Mouse (Mus musculus) frontal cortex, postnatal 14 days (tissue): ENCODE data around the gene Tnfsf13.
A peak's percentile ranks its signal among the peaks of the same experiment; 100 is the strongest.
"Not testable (repeated sequence)": the region's sequence is repeated elsewhere in the genome, so short reads cannot be mapped to it uniquely, and the experiment has no call there.

ENCODE experiments used
- DNase-seq, 2 experiments: peaks; one replicate each; pipeline ENCODE4 v3.0.0; 2022; ENCODE audit warnings: low spot score in 2 of 2

Gene Tnfsf13

GRCm38 (mm10) chr11:69703814-69704612 is 18.4 kb upstream of the Tnfsf13 start:
- DNase-seq: no peak

GRCm38 (mm10) chr11:69703381-69703780 is 17.8 kb upstream of the Tnfsf13 start:
- not testable (repeated sequence) for DNase-seq

GRCm38 (mm10) chr11:69702886-69703285 is 17.3 kb upstream of the Tnfsf13 start:
- DNase-seq: not testable (repeated sequence)

- DNase-seq: no peak
Measured at GRCm38 (mm10) chr11:69699595-69699994, 14.0 kb upstream of the Tnfsf13 start.

GRCm38 (mm10) chr11:69698574-69698973 is 13.0 kb upstream of the Tnfsf13 start:
- no peak for DNase-seq

GRCm38 (mm10) chr11:69697396-69697795 is 11.8 kb upstream of the Tnfsf13 start:
- no peak for DNase-seq

GRCm38 (mm10) chr11:69695361-69696181 is 10.0 kb upstream of the Tnfsf13 start, which contains the start of the genes Tnfsf12 and Tnfsfm13:
Gene Tnfsf12, minus strand, starts transcription at chr11:69695849.
Gene Tnfsfm13, minus strand, starts transcription at chr11:69696098.
- no peak for DNase-seq

GRCm38 (mm10) chr11:69695046-69695360 is 9.4 kb upstream of the Tnfsf13 start:
- no peak for DNase-seq

GRCm38 (mm10) chr11:69693421-69693965 is 7.9 kb upstream of the Tnfsf13 start:
- no peak for DNase-seq

- DNase-seq: no peak
Measured at GRCm38 (mm10) chr11:69692863-69693262, 7.3 kb upstream of the Tnfsf13 start.

- DNase-seq: no peak
Measured at GRCm38 (mm10) chr11:69692196-69692811, 6.7 kb upstream of the Tnfsf13 start.

- no peak for DNase-seq
Measured at GRCm38 (mm10) chr11:69689891-69690290, 4.3 kb upstream of the Tnfsf13 start.

GRCm38 (mm10) chr11:69687061-69687460 is 1.5 kb upstream of the Tnfsf13 start:
- no peak for DNase-seq

- no peak for DNase-seq
Measured at GRCm38 (mm10) chr11:69686377-69686776, 793 bp upstream of the Tnfsf13 start.

- DNase-seq: no peak
Measured at GRCm38 (mm10) chr11:69684936-69685335, 648 bp downstream of the Tnfsf13 start.

- no peak for DNase-seq
Measured at GRCm38 (mm10) chr11:69684128-69684745, 1.3 kb downstream of the Tnfsf13 start.

GRCm38 (mm10) chr11:69683576-69683975 is 2.0 kb downstream of the Tnfsf13 start:
- no peak for DNase-seq

GRCm38 (mm10) chr11:69682840-69683533 is 2.6 kb downstream of the Tnfsf13 start:
- peak; percentile 74 to 88 for DNase-seq

- no peak for DNase-seq
Measured at GRCm38 (mm10) chr11:69682209-69682839, 3.3 kb downstream of the Tnfsf13 start.
